Mouse (Mus musculus) limb, embryonic 15.5 days (tissue): Measurements from ENCODE around the gene Ganc. TPM values are rescaled to one million over a fixed set of nuclear protein-coding genes. Genes with fewer than 3 reads are reported as not detected.
A peak's percentile ranks its signal among the peaks of the same experiment; 100 is the strongest.

Source experiments
- ATAC-seq: fragments of 200-750 bp; cut with Nextera tagmentation; 2 replicates; pipeline ENCODE4 v1.8.0; 2017; ENCODE audit warnings: low read depth, moderate TSS enrichment; ENCODE audit not compliant: insufficient number of reproducible peaks, low FRiP score, low TSS enrichment
- H3K27ac ChIP-seq: fragments of 300-500 bp; sonication (generic); 2 replicates; pipeline ENCODE4 v1.5.1; 2015; ENCODE audit warnings: moderate library complexity, mild to moderate bottlenecking, inconsistent platforms
- H3K27me3 ChIP-seq: fragments of 300-500 bp; sonication (generic); 2 replicates; pipeline ENCODE4 v1.6.1; 2015; ENCODE audit warnings: inconsistent platforms
- H3K36me3 ChIP-seq: fragments of 300-500 bp; sonication (generic); 2 replicates; pipeline ENCODE4 v1.6.1; 2015; ENCODE audit warnings: inconsistent platforms
- H3K4me1 ChIP-seq: fragments of 300-500 bp; sonication (generic); 2 replicates; pipeline ENCODE4 v1.6.1; 2015; ENCODE audit warnings: inconsistent platforms
- H3K4me2 ChIP-seq: fragments of 300-500 bp; sonication (generic); 2 replicates; pipeline ENCODE4 v1.6.1; 2015; ENCODE audit warnings: mild to moderate bottlenecking, inconsistent platforms
- H3K4me3 ChIP-seq: fragments of 300-500 bp; sonication (generic); 2 replicates; pipeline ENCODE4 v1.5.1; 2015; ENCODE audit warnings: mild to moderate bottlenecking, inconsistent platforms
- H3K9ac ChIP-seq: fragments of 300-500 bp; sonication (generic); 2 replicates; pipeline ENCODE4 v1.6.1; 2015; ENCODE audit warnings: inconsistent platforms
- H3K9me3 ChIP-seq: fragments of 300-500 bp; sonication (generic); 2 replicates; pipeline ENCODE4 v1.6.1; 2016; ENCODE audit warnings: inconsistent platforms
- WGBS: fragments of 180-500 bp; shearing (Covaris S2); methylation state at CpG from one replicate; pipeline ENCODE4 v1.1.7; 2015; 5-methylcytosine and 5-hydroxymethylcytosine counted together
- polyA plus RNA-seq: library from polyadenylated mRNA; unstranded; fragments of >200 nt; fragmentation: Nextera tagmentation; extraction: Ambion mirVana; gene quantifications from 2 replicates; pipeline ENCODE4 v1.2.1, GENCODE M21; 2015

Gene Ganc
- 7.8 and 9.9 TPM in 2 replicates for polyA plus RNA-seq

GRCm38 (mm10) chr2:120403653-120403985 is at the start of gene Ganc:
Gene Ganc (plus strand): TSS chr2:120403896.
- Histone ChIP-seq H3K4me1 (peaks cover 12% of the 10 kb centered on the region), H3K4me2 (peak within 1 kb of the TSS; percentile 76), H3K27ac (peak within 1 kb of the TSS; percentile 97), H3K9ac (peak within 1 kb of the TSS; percentile 82), H3K4me3 (peak within 1 kb of the TSS; percentile 79), H3K36me3 (no peaks in the 10 kb centered on the region; the same call in 1 of the 2 replicates), H3K9me3 (no peaks in the 10 kb centered on the region), H3K27me3 (no peaks in the 10 kb centered on the region)
- WGBS, result under 1% methylated on average over 17 of the region's 17 CpGs
- ATAC-seq, result peak; percentile 70; the same call in 1 of the 2 replicates

- Histone ChIP-seq H3K9ac (no peak overlapping the region), H3K27me3 (no peaks in the 10 kb centered on the region), H3K4me3 (no peak overlapping the region), H3K9me3 (no peaks in the 10 kb centered on the region), H3K4me2 (no peak overlapping the region), H3K27ac (no peak overlapping the region), H3K4me1 (no peaks in the 10 kb centered on the region), H3K36me3 (peaks cover 68% of the 10 kb centered on the region)
- no peak for ATAC-seq
- 92% methylated on average over 1 of the region's 1 CpGs for WGBS
Observed at GRCm38 (mm10) chr2:120360425-120360824, 43.3 kb upstream of the Ganc start.

- Histone ChIP-seq H3K27ac (no peak overlapping the region), H3K36me3 (peaks cover 76% of the 10 kb centered on the region), H3K4me1 (no peaks in the 10 kb centered on the region), H3K9ac (no peak overlapping the region), H3K27me3 (no peaks in the 10 kb centered on the region), H3K4me3 (no peak overlapping the region), H3K4me2 (no peak overlapping the region), H3K9me3 (no peaks in the 10 kb centered on the region)
- 87% methylated on average over 3 of the region's 3 CpGs for WGBS
- no peak for ATAC-seq
Observed at GRCm38 (mm10) chr2:120366501-120366900, 37.2 kb upstream of the Ganc start.

- no peak overlapping the region for H3K27ac ChIP-seq
- no peak for ATAC-seq
- H3K27me3 ChIP-seq, result no peaks in the 10 kb centered on the region
- H3K9me3 ChIP-seq, result no peaks in the 10 kb centered on the region
- WGBS, result 92% methylated on average over 4 of the region's 4 CpGs
- no peak overlapping the region for H3K4me2 ChIP-seq
- no peak overlapping the region for H3K9ac ChIP-seq
- no peak overlapping the region for H3K4me3 ChIP-seq
- H3K36me3 ChIP-seq, result peaks cover 74% of the 10 kb centered on the region
- no peaks in the 10 kb centered on the region for H3K4me1 ChIP-seq
Observed at GRCm38 (mm10) chr2:120367416-120368207, 36.1 kb upstream of the Ganc start.

GRCm38 (mm10) chr2:120373858-120374257 is 29.8 kb upstream of the Ganc start:
- no peak for ATAC-seq
- WGBS, result 90% methylated on average over 4 of the region's 4 CpGs
- Histone ChIP-seq H3K27ac (no peak overlapping the region), H3K9ac (no peak overlapping the region), H3K4me2 (no peak overlapping the region), H3K4me3 (no peak overlapping the region), H3K9me3 (no peaks in the 10 kb centered on the region), H3K4me1 (no peaks in the 10 kb centered on the region), H3K27me3 (no peaks in the 10 kb centered on the region), H3K36me3 (peaks cover 71% of the 10 kb centered on the region)

- no peaks in the 10 kb centered on the region for H3K4me1 ChIP-seq
- no peak overlapping the region for H3K9ac ChIP-seq
- no peaks in the 10 kb centered on the region for H3K27me3 ChIP-seq
- WGBS, result 89% methylated on average over 1 of the region's 1 CpGs
- H3K4me3 ChIP-seq, result no peak overlapping the region
- H3K27ac ChIP-seq, result no peak overlapping the region
- peaks cover 53% of the 10 kb centered on the region for H3K36me3 ChIP-seq
- ATAC-seq, result no peak
- H3K4me2 ChIP-seq, result no peak overlapping the region
- no peaks in the 10 kb centered on the region for H3K9me3 ChIP-seq
Observed at GRCm38 (mm10) chr2:120386264-120386663, 17.4 kb upstream of the Ganc start.

- no peaks in the 10 kb centered on the region for H3K9me3 ChIP-seq
- H3K4me2 ChIP-seq, result no peak overlapping the region
- no peak for ATAC-seq
- peaks cover 48% of the 10 kb centered on the region for H3K36me3 ChIP-seq
- no peak overlapping the region for H3K27ac ChIP-seq
- no peaks in the 10 kb centered on the region for H3K4me1 ChIP-seq
- H3K9ac ChIP-seq, result no peak overlapping the region
- 79% methylated on average over 1 of the region's 1 CpGs for WGBS
- H3K4me3 ChIP-seq, result no peak overlapping the region
- no peaks in the 10 kb centered on the region for H3K27me3 ChIP-seq
Observed at GRCm38 (mm10) chr2:120387291-120387690, 16.4 kb upstream of the Ganc start.

- Histone ChIP-seq H3K36me3 (peaks cover 52% of the 10 kb centered on the region), H3K9ac (no peak overlapping the region), H3K4me1 (no peaks in the 10 kb centered on the region), H3K27ac (no peak overlapping the region), H3K4me2 (no peak overlapping the region), H3K4me3 (no peak overlapping the region), H3K27me3 (no peaks in the 10 kb centered on the region), H3K9me3 (no peaks in the 10 kb centered on the region)
- 78% methylated on average over 3 of the region's 3 CpGs for WGBS
- ATAC-seq, result no peak
Observed at GRCm38 (mm10) chr2:120389376-120389775, 14.3 kb upstream of the Ganc start.

GRCm38 (mm10) chr2:120390934-120391333 is 12.8 kb upstream of the Ganc start:
- Histone ChIP-seq H3K4me2 (no peak overlapping the region), H3K36me3 (peaks cover 54% of the 10 kb centered on the region), H3K27me3 (no peaks in the 10 kb centered on the region), H3K9ac (no peak overlapping the region), H3K9me3 (no peaks in the 10 kb centered on the region), H3K4me3 (no peak overlapping the region), H3K27ac (no peak overlapping the region), H3K4me1 (no peaks in the 10 kb centered on the region)
- 88% methylated on average over 1 of the region's 1 CpGs for WGBS
- ATAC-seq, result no peak

- H3K27me3 ChIP-seq, result no peaks in the 10 kb centered on the region
- H3K9me3 ChIP-seq, result no peaks in the 10 kb centered on the region
- H3K27ac ChIP-seq, result no peak overlapping the region
- H3K36me3 ChIP-seq, result peaks cover 64% of the 10 kb centered on the region
- no peak overlapping the region for H3K9ac ChIP-seq
- no peak overlapping the region for H3K4me2 ChIP-seq
- no peak for ATAC-seq
- H3K4me1 ChIP-seq, result no peaks in the 10 kb centered on the region
- no peak overlapping the region for H3K4me3 ChIP-seq
Observed at GRCm38 (mm10) chr2:120392406-120392805, 11.3 kb upstream of the Ganc start.

GRCm38 (mm10) chr2:120397951-120398350 is 5.7 kb upstream of the Ganc start:
- ATAC-seq, result no peak
- 97% methylated on average over 1 of the region's 1 CpGs for WGBS
- Histone ChIP-seq H3K27me3 (no peaks in the 10 kb centered on the region), H3K4me2 (no peak overlapping the region), H3K27ac (no peak overlapping the region), H3K9ac (no peak overlapping the region), H3K4me1 (peaks cover 4% of the 10 kb centered on the region; the same call in 1 of the 2 replicates), H3K4me3 (no peak overlapping the region), H3K9me3 (no peaks in the 10 kb centered on the region), H3K36me3 (peaks cover 32% of the 10 kb centered on the region)

- Histone ChIP-seq H3K9ac (no peak overlapping the region), H3K27ac (no peak overlapping the region), H3K27me3 (no peaks in the 10 kb centered on the region), H3K4me1 (peaks cover 12% of the 10 kb centered on the region), H3K4me2 (peak overlapping the region; percentile 76), H3K36me3 (no peaks in the 10 kb centered on the region; the same call in 1 of the 2 replicates), H3K9me3 (no peaks in the 10 kb centered on the region), H3K4me3 (peak overlapping the region; percentile 79)
- WGBS, result 38% methylated on average over 3 of the region's 3 CpGs
- no peak for ATAC-seq
Observed at GRCm38 (mm10) chr2:120402813-120403212, 883 bp upstream of the Ganc start.
